Mouse (Mus musculus) limb, embryonic 12.5 days (tissue): ENCODE results near the gene Entpd8. TPM values are rescaled to one million over a fixed set of nuclear protein-coding genes. Genes with fewer than 3 reads are reported as not detected.
A peak's percentile ranks its signal among the peaks of the same experiment; 100 is the strongest.

ENCODE experiments used
- ATAC-seq: fragments of 200-750 bp; cut with Nextera tagmentation; 2 replicates; pipeline ENCODE4 v1.8.0; 2017; ENCODE audit warnings: low read depth, moderate TSS enrichment; ENCODE audit not compliant: insufficient number of reproducible peaks, insufficient read depth, low FRiP score, low TSS enrichment
- H3K27ac ChIP-seq: fragments of 300-500 bp; sonication (generic); 2 replicates; pipeline ENCODE4 v1.5.1; 2016; ENCODE audit warnings: mild to moderate bottlenecking, moderate library complexity
- H3K27me3 ChIP-seq: fragments of 300-500 bp; sonication (generic); 2 replicates; pipeline ENCODE4 v1.6.1; 2016; ENCODE audit warnings: mild to moderate bottlenecking, moderate library complexity
- H3K36me3 ChIP-seq: fragments of 300-500 bp; sonication (generic); 2 replicates; pipeline ENCODE4 v1.6.1; 2016; ENCODE audit warnings: mild to moderate bottlenecking, moderate library complexity
- H3K4me1 ChIP-seq: fragments of 300-500 bp; sonication (generic); replicated peaks from 2 replicates; pipeline ENCODE4 v1.6.1; 2016
- H3K4me2 ChIP-seq: fragments of 300-500 bp; sonication (generic); 2 replicates; pipeline ENCODE4 v1.6.1; 2016; ENCODE audit warnings: mild to moderate bottlenecking, moderate library complexity
- H3K4me3 ChIP-seq: fragments of 300-500 bp; sonication (generic); replicated peaks from 2 replicates; pipeline ENCODE4 v1.5.1; 2016; ENCODE audit warnings: mild to moderate bottlenecking
- H3K9ac ChIP-seq: fragments of 300-500 bp; sonication (generic); replicated peaks from 2 replicates; pipeline ENCODE4 v1.6.1; 2016; ENCODE audit warnings: mild to moderate bottlenecking, moderate library complexity
- H3K9me3 ChIP-seq: fragments of 300-500 bp; sonication (generic); 2 replicates; pipeline ENCODE4 v1.6.1; 2016; ENCODE audit warnings: mild to moderate bottlenecking, moderate library complexity
- WGBS: fragments of 180-500 bp; shearing (Covaris S2); methylation state at CpG from one replicate; pipeline ENCODE4 v1.1.7; 2016; 5-methylcytosine and 5-hydroxymethylcytosine counted together
- polyA plus RNA-seq: library from polyadenylated mRNA; unstranded; fragments of >200 nt; fragmentation: Nextera tagmentation; extraction: Ambion mirVana; gene quantifications from 2 replicates; pipeline ENCODE4 v1.2.1, GENCODE M21; 2016

The Entpd8 gene
- not detected in 2 replicates for polyA plus RNA-seq

DNA sequence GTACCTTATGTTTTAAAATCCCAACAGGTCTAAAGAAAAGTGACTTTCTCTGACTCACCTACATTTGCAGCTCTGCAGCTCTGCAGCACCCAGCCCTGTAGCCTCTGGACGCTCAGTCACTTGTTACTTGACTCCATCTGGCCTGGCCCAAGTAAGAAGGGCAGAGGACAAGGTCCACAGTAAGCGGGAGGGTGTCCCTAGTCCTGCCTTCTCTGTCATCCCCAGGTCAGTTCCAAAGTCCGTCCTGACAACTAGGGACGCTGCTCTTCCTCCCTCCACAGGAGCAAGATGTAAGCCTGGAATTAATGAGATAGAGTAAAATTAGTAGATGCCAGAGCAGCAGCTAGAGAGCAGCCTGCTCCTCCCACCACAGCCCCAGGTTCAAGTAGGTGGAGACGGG lies at the start of gene Entpd8:
Gene Entpd8 (plus strand): TSS at position 229 of the 400 bp plus-strand sequence.
- no peaks in the 10 kb centered on the region for H3K9me3 ChIP-seq
- no peak for ATAC-seq
- no peak within 1 kb of the TSS for H3K9ac ChIP-seq
- 56% methylated on average over 5 of the region's 5 CpGs for WGBS
- no peak within 1 kb of the TSS for H3K4me3 ChIP-seq
- no peaks in the 10 kb centered on the region for H3K4me1 ChIP-seq
- no peaks in the 10 kb centered on the region for H3K36me3 ChIP-seq
- no peak within 1 kb of the TSS for H3K4me2 ChIP-seq
- no peak within 1 kb of the TSS for H3K27ac ChIP-seq
- H3K27me3 ChIP-seq: peaks cover 4% of the 10 kb centered on the region; the same call in 1 of the 2 replicates

DNA sequence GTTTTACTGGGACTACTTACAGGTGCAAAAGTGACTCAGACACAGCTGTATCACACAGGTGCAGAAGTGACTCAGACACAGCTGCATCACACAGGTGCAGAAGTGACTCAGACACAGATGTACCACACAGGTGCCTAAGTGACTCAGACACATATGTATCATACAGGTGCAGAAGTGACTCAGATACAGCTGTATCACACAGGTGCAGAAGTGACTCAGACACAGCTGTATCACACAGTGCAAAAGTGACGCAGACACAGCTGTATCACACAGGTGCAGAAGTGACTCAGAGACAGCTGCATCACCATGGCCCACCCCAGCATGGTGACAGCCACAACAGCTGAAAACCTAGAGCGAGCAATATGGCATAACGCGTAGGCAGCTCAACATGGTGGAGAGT lies 45.1 kb upstream of the Entpd8 start:
- Histone ChIP-seq H3K9me3 (no peaks in the 10 kb centered on the region), H3K9ac (no peak overlapping the region), H3K4me3 (no peak overlapping the region), H3K27me3 (no peaks in the 10 kb centered on the region), H3K27ac (no peak overlapping the region), H3K36me3 (no peaks in the 10 kb centered on the region), H3K4me1 (no peaks in the 10 kb centered on the region), H3K4me2 (no peak overlapping the region)
- no peak for ATAC-seq
- WGBS: 91% methylated on average over 4 of the region's 4 CpGs

DNA sequence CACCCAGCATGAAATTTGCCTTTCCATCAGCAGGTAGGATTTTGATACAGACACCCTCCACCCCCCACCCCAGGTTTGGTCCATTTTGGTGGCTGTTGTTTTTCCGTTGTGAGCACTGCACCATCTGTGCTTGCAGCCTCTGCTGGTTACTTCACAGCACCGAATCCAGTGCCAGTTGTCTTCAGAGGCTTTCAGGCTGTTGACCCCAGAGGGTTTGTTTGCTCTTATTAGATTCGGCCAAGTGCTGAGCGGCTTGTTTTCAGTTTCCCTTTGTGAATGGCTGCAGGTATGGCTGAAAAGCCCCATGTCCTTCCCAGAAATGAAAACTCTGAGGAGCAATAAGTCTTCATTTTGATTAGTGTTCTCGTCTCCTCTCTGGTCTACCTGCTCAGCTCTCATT lies 40.0 kb upstream of the Entpd8 start:
- Histone ChIP-seq H3K9me3 (no peaks in the 10 kb centered on the region), H3K27ac (no peak overlapping the region), H3K9ac (no peak overlapping the region), H3K27me3 (no peaks in the 10 kb centered on the region), H3K4me1 (no peaks in the 10 kb centered on the region), H3K4me2 (no peak overlapping the region), H3K4me3 (no peak overlapping the region), H3K36me3 (no peaks in the 10 kb centered on the region)
- ATAC-seq: no peak
- WGBS: 91% methylated on average over 5 of the region's 5 CpGs

DNA sequence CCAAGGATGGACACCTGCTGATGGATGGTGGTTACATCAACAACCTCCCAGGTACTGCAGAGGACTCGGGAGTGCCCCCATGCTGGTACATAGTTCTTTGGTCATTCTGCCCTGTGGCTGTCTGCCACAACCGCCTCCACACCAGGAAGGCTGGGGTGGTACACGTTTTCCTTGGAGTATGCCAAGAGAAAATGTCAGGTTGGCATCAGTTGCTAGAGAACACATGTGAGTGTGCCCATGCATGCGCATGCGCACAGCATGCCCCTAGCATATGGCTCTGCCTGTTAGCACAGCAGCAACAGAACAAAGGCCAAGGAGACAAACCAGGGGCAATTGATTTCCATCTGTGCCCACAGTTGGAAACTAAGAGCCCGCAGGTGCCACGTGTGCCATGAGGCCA lies 29.2 kb upstream of the Entpd8 start:
- no peak overlapping the region for H3K27ac ChIP-seq

DNA sequence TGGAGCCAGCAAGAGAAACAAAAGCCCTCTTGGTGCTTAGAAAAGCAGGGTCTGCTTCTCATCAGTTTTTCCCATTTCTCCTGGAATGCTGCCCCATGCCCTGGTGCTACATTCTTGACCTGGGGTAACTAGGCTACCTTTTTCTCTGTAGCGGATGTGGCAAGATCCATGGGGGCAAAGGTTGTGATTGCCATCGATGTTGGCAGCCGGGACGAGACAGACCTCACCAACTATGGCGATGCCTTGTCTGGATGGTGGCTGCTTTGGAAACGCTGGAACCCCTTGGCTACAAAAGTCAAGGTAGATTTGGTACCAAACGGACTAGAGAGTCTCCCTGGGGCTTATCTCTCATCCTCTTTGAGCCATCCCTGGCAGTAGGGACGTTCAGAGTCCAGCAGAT lies 28.7 kb upstream of the Entpd8 start:
- H3K36me3 ChIP-seq: peaks cover 13% of the 10 kb centered on the region
- no peak overlapping the region for H3K4me2 ChIP-seq
- ATAC-seq: no peak
- no peak overlapping the region for H3K4me3 ChIP-seq
- no peak overlapping the region for H3K27ac ChIP-seq
- H3K27me3 ChIP-seq: no peaks in the 10 kb centered on the region
- no peaks in the 10 kb centered on the region for H3K9me3 ChIP-seq
- WGBS: 91% methylated on average over 8 of the region's 8 CpGs
- H3K4me1 ChIP-seq: peaks cover 11% of the 10 kb centered on the region
- no peak overlapping the region for H3K9ac ChIP-seq

More for the DNA sequence above, 29.2 kb upstream of the Entpd8 start:
- Histone ChIP-seq H3K4me1 (peaks cover 11% of the 10 kb centered on the region), H3K4me2 (no peak overlapping the region), H3K27me3 (no peaks in the 10 kb centered on the region), H3K36me3 (peaks cover 7% of the 10 kb centered on the region; the same call in 1 of the 2 replicates), H3K4me3 (no peak overlapping the region), H3K9ac (no peak overlapping the region), H3K9me3 (no peaks in the 10 kb centered on the region)
- WGBS: 85% methylated on average over 7 of the region's 7 CpGs
- no peak for ATAC-seq

DNA sequence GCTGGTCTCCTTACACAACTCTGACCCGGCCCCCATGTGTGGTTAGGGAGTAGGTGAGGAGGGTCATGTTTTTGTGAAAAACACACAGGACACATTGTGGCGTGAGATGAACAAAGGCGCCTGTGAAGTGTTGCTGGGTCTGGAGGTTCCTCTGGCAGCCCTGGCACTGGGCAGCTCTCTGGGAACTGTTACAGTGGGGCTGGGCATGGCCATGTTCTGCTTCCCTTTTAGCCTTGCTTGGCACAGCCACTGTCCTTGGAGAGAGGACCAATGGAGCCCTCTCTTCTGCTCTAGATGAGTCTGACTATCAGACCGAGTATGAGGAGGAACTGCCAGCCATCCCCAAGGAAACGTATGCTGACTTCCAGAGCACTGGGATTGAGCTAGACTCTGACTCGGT lies 27.0 kb upstream of the Entpd8 start:
- Histone ChIP-seq H3K27me3 (no peaks in the 10 kb centered on the region), H3K4me1 (peaks cover 11% of the 10 kb centered on the region), H3K4me2 (no peak overlapping the region), H3K9ac (no peak overlapping the region), H3K27ac (no peak overlapping the region), H3K9me3 (no peaks in the 10 kb centered on the region), H3K4me3 (no peak overlapping the region), H3K36me3 (peaks cover 25% of the 10 kb centered on the region)
- ATAC-seq: no peak
- 91% methylated on average over 6 of the region's 6 CpGs for WGBS

DNA sequence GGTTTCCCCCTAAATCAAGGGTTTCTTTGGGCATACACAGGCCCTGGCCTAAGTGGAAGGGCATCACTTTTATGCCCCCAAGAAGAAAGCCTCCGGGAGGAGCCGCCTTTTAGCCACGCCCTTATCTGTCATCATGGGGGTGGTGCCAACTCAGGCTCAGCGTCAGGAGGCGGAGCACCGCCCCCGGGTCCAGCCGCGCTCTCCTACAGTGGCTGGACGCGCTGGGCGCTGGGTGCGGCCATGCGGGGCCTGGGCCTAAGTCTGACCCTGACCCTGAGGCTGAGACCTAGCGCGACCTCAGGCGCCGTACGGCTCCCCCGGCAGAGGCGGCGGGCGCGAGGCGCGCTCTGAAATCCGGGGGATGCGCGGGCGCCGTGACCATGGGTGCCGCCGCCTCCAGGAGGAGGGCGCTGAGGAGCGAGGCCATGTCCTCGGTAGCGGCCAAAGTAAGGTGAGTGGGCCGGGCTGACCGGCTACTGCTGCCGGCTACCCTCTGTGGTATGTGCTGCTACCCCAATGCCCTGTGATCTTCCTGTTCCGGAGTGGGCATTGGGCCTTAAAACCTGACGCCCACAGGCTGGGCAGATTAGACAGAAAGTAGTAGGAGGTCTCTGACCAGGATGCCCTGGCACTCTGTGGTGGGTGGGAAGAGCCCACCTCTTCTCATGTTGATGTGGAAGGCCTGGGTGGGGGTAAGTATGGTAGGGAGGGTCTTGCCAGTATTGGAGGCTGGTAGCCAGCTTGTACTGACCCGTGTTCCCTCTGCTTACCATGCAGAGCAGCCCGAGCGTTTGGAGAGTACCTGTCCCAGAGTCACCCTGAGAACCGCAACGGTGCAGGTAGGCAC lies 25.7 kb upstream of the Entpd8 start, which contains the start of gene Nsmf:
Gene Nsmf (plus strand): TSS at position 135 of the 847 bp plus-strand sequence.
- peak; percentile 79 for ATAC-seq
- Histone ChIP-seq H3K9ac (peak within 1 kb of the TSS; percentile 77), H3K4me2 (peak within 1 kb of the TSS; percentile 86), H3K4me3 (peak within 1 kb of the TSS; percentile 87), H3K4me1 (peaks cover 11% of the 10 kb centered on the region), H3K27me3 (no peaks in the 10 kb centered on the region), H3K27ac (no peak within 1 kb of the TSS), H3K36me3 (peaks cover 35% of the 10 kb centered on the region), H3K9me3 (no peaks in the 10 kb centered on the region)
- 5% methylated on average over 47 of the region's 47 CpGs for WGBS

DNA sequence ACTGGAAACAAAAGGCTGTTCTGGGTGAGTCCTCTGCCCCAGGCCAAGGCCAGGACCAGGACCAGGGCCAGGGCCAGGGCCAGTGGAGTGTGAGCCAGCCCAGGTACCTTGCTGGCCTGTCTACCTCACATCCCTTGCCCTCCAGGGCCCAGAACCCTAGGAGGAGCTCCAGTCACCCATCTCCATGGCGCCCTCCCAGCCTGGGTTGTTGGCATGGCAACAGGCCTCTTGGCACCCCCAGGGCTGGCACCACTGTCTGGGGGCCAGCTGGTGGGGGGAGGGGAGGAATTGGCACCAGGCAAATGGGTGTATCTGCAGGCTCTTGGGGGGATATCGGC lies 25.1 kb upstream of the Entpd8 start:
- Histone ChIP-seq H3K9ac (peak overlapping the region; percentile 77), H3K4me3 (peak overlapping the region; percentile 87), H3K36me3 (peaks cover 40% of the 10 kb centered on the region), H3K4me2 (peak overlapping the region; percentile 86), H3K4me1 (peaks cover 11% of the 10 kb centered on the region), H3K9me3 (no peaks in the 10 kb centered on the region), H3K27ac (no peak overlapping the region), H3K27me3 (no peaks in the 10 kb centered on the region)
- peak; percentile 12; the same call in 1 of the 2 replicates for ATAC-seq
- 44% methylated on average over 2 of the region's 2 CpGs for WGBS

DNA sequence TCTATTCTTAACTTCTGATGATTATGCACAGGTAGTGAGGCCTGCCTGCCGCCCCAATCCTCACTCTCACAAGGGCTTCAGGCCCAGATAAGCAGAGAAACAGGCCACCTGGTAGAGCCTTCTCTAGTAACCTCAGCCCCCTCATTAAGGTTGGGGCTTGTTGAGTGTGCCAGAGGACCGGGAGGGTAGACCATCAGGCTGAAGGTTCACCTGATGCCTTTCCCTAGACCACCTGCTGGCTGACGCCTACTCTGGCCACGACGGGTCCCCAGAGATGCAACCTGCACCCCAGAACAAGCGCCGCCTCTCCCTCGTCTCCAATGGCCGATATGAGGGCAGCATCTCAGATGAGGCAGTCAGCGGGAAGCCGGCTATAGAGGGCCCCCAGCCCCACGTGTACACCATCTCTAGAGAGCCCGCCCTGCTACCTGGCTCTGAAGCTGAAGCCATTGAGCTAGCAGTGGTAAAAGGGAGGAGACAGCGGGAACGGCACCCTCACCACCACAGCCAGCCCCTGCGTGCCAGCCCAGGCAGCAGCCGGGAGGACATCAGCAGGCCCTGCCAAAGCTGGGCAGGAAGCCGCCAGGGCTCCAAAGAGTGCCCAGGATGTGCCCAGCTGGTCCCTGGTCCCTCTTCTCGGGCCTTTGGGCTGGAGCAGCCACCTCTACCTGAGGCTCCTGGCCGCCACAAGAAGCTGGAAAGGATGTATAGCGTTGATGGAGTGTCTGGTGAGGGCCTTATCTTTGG lies 24.5 kb upstream of the Entpd8 start:
- no peaks in the 10 kb centered on the region for H3K27me3 ChIP-seq
- peak overlapping the region; percentile 77; the same call in 1 of the 2 replicates for H3K9ac ChIP-seq
- peak overlapping the region; percentile 87 for H3K4me3 ChIP-seq
- H3K27ac ChIP-seq: no peak overlapping the region
- WGBS: 91% methylated on average over 21 of the region's 21 CpGs
- ATAC-seq: no peak
- H3K9me3 ChIP-seq: no peaks in the 10 kb centered on the region
- peak overlapping the region; percentile 86 for H3K4me2 ChIP-seq
- H3K36me3 ChIP-seq: peaks cover 46% of the 10 kb centered on the region
- peaks cover 11% of the 10 kb centered on the region for H3K4me1 ChIP-seq

DNA sequence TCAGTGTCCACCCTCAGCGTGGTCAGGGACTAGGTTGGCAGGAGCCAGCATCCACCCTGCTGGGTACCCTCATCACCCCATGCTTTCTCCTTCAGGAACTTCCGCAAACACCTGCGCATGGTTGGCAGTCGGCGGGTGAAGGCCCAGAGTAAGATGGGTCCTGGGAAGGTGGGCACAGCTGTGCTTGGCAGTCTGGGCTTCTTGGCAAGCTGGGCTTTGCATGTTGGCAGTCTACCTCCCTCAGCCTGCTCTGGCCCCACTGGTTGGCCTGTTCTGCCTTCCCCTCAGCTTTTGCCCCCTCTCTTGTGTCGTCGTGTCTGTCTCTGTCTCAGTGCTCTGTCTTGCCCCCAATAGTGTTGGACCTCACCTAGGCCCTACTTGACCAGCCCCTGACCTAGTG lies 21.2 kb upstream of the Entpd8 start:
- Histone ChIP-seq H3K9me3 (no peaks in the 10 kb centered on the region), H3K27ac (no peak overlapping the region), H3K27me3 (no peaks in the 10 kb centered on the region), H3K4me1 (peaks cover 11% of the 10 kb centered on the region), H3K36me3 (peaks cover 65% of the 10 kb centered on the region), H3K4me2 (no peak overlapping the region), H3K9ac (no peak overlapping the region), H3K4me3 (no peak overlapping the region)
- ATAC-seq: no peak
- WGBS: 88% methylated on average over 7 of the region's 7 CpGs

DNA sequence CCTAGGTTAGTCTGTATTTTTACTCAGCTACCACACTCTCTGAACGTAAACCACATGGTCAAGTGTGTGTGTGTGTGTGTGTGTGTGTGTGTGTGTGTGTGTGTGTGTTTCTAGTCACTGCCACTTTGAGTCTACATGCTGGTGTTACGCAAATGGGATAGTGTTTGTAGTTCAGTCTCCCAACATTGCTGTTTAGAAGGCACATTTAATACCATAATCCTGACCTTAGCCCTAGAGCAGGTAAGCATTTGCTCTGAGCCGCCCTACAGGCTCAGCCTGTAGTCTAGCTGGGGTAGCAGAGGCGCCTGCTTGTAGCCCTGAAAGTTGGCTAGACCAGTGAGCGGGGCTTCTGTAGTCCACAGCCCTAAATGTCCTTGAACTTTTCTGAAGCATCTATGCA lies 16.6 kb upstream of the Entpd8 start:
- no peak overlapping the region for H3K9ac ChIP-seq
- WGBS: 94% methylated on average over 5 of the region's 5 CpGs
- H3K9me3 ChIP-seq: no peaks in the 10 kb centered on the region
- H3K27me3 ChIP-seq: no peaks in the 10 kb centered on the region
- no peak overlapping the region for H3K4me3 ChIP-seq
- no peak overlapping the region for H3K4me2 ChIP-seq
- no peaks in the 10 kb centered on the region for H3K4me1 ChIP-seq
- no peak for ATAC-seq
- H3K36me3 ChIP-seq: peaks cover 42% of the 10 kb centered on the region
- no peak overlapping the region for H3K27ac ChIP-seq
